Mouse (Mus musculus) myocyte (in vitro differentiated cells): ENCODE results near the gene Gpr37l1.

Experiments used
- CEBPB ChIP-seq: IDR thresholded peaks from 2 replicates; pipeline ENCODE4 v1.6.1; 2011; ENCODE audit warnings: mild to moderate bottlenecking, moderate library complexity; ENCODE audit not compliant: poor library complexity, insufficient read depth, severe bottlenecking
- E2F4 ChIP-seq: IDR thresholded peaks from one replicate; pipeline ENCODE4 v1.6.1; 2011; ENCODE audit warnings: mild to moderate bottlenecking, control low read depth, moderate library complexity; ENCODE audit not compliant: insufficient read depth
- MYOD1 ChIP-seq, 3 experiments: IDR thresholded peaks; one replicate each; pipeline ENCODE4 v1.6.1; 2011; ENCODE audit warnings: control low read depth in 2 of 3, low read depth in 2 of 3, mild to moderate bottlenecking in 2 of 3, moderate library complexity in 1 of 3; ENCODE audit not compliant: insufficient read length in 2 of 3, control insufficient read depth in 1 of 3
- POLR2A ChIP-seq: IDR thresholded peaks from one replicate; pipeline ENCODE4 v1.6.1; 2011; ENCODE audit warnings: low read depth, mild to moderate bottlenecking, control low read depth, moderate library complexity; ENCODE audit not compliant: insufficient read length
- POLR2AphosphoS2 ChIP-seq: IDR thresholded peaks from one replicate; pipeline ENCODE4 v1.6.1; 2011; ENCODE audit warnings: low read depth, control low read depth; ENCODE audit not compliant: insufficient read length
- SRF ChIP-seq: IDR thresholded peaks from one replicate; pipeline ENCODE4 v1.6.1; 2011; ENCODE audit warnings: low read depth; ENCODE audit not compliant: control insufficient read depth, insufficient read length
- TCF12 ChIP-seq: IDR thresholded peaks from one replicate; pipeline ENCODE4 v1.6.1; 2011; ENCODE audit warnings: mild to moderate bottlenecking, control low read depth; ENCODE audit not compliant: poor library complexity, insufficient read depth, severe bottlenecking
- USF1 ChIP-seq: IDR thresholded peaks from one replicate; pipeline ENCODE4 v1.6.1; 2011; ENCODE audit warnings: low read depth, mild to moderate bottlenecking, control low read depth, moderate library complexity

DNA sequence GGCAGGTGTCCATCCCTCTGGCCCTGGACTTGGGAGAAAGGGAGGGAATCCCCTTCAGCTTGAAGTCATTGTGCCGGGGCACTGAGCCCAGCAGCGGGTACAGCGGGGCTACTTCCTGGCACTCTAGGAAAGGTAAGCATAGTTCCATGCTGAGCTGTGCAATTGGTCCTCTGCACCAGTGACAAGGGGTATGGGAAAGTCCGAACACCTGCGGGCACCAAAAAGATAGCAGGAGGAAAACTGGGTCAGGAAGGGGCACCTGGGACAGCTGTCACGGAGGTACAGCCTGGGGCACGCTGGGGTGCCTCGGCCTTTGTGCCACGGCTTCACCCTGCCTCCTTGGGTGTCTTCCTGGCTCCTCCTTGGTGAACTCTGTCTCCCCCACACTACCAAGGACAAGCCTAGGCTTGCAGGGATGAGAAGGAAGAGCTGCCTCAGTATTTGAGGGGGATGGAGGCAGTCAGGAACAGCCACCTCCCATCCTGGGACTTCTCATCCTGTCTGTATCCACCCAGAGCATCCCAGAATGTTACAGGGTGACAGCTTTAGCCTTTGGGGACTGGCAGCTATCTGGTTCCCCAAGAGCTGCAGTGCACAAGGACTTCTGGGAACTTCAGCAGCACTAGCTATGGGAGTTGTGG lies 37.8 kb downstream of the Gpr37l1 start:
- TF ChIP-seq POLR2A = no peak
- no peak for TF ChIP-seq USF1
- TF ChIP-seq CEBPB = no peak
- no peak for TF ChIP-seq MYOD1 (IDR thresholded peaks at IDR 0.05; ENCODE audit: control insufficient read depth in 1 of 3, insufficient read length in 2 of 3, low read depth in 2 of 3)
- TF ChIP-seq POLR2AphosphoS2 = no peak
- TF ChIP-seq TCF12 = no peak
- TF ChIP-seq E2F4 = no peak
- TF ChIP-seq SRF = no peak
